Mouse (Mus musculus) heart, adult 2 months (tissue): ENCODE data around the gene Pacsin2. TPM values are rescaled to one million over a fixed set of nuclear protein-coding genes. Genes with fewer than 3 reads are reported as not detected.

Source experiments
- DNase-seq, 2 experiments: peaks; one replicate each; pipeline ENCODE4 v3.0.0; 2021
- H3K27ac ChIP-seq: fragments of 200-600 bp; 2 replicates; pipeline ENCODE4 v1.8.1; 2022
- H3K27me3 ChIP-seq: fragments of 200-500 bp; 2 replicates; pipeline ENCODE4 v1.6.1; 2012; ENCODE audit warnings: mild to moderate bottlenecking, low read length, inconsistent platforms, mixed read lengths; ENCODE audit not compliant: control insufficient read depth, insufficient read depth
- H3K36me3 ChIP-seq: fragments of 200-500 bp; 2 replicates; pipeline ENCODE4 v1.6.1; 2012; ENCODE audit warnings: low read length, inconsistent platforms; ENCODE audit not compliant: control insufficient read depth, insufficient read depth
- H3K4me1 ChIP-seq: fragments of 200-500 bp; 2 replicates; pipeline ENCODE4 v1.6.1; 2011; ENCODE audit warnings: low read length; ENCODE audit not compliant: control insufficient read depth, insufficient read depth
- H3K4me3 ChIP-seq: fragments of 200-600 bp; 2 replicates; pipeline ENCODE4 v1.8.1; 2022
- H3K79me2 ChIP-seq: fragments of 200-500 bp; replicated peaks from 2 replicates; pipeline ENCODE4 v1.6.1; 2012; ENCODE audit warnings: mild to moderate bottlenecking, inconsistent platforms, low read length, moderate library complexity, mixed read lengths; ENCODE audit not compliant: control insufficient read depth, insufficient read depth
- H3K9ac ChIP-seq: fragments of 200-500 bp; 2 replicates; pipeline ENCODE4 v1.6.1; 2012; ENCODE audit warnings: low read depth, mild to moderate bottlenecking, control low read depth, inconsistent platforms, low read length, mixed read lengths
- CTCF ChIP-seq: fragments of 200-600 bp; IDR thresholded peaks from 2 replicates; pipeline ENCODE4 v1.8.1; 2022; ENCODE audit warnings: antibody characterized with exemption, mild to moderate bottlenecking, moderate library complexity
- EP300 ChIP-seq: fragments of 200-500 bp; IDR thresholded peaks from 2 replicates; pipeline ENCODE4 v1.6.1; 2011; ENCODE audit warnings: low read depth, low read length, control low read depth; ENCODE audit not compliant: insufficient read depth
- POLR2A ChIP-seq: fragments of 200-500 bp; IDR thresholded peaks from 2 replicates; pipeline ENCODE4 v1.6.1; 2011; ENCODE audit warnings: mild to moderate bottlenecking, low read depth, low read length, control low read depth; ENCODE audit not compliant: insufficient read depth
- WGBS: fragments of 180-500 bp; shearing (Covaris S2); methylation state at CpG from one replicate; pipeline ENCODE4 v1.1.7; 2018; 5-methylcytosine and 5-hydroxymethylcytosine counted together
- intact Hi-C: fragments of 180-260 bp; cut with DNase I; formaldehyde crosslinking; loops from one replicate; pipeline ENCODE4 v1.15.1; 2025
- polyA plus RNA-seq: library from polyadenylated mRNA; depleted of rRNA; stranded (reverse); fragments of >200 nt; gene quantifications from 2 replicates; pipeline ENCODE4 v1.2.3, GENCODE M21; 2012
- total RNA-seq, 2 experiments: library from RNA; stranded (reverse); gene quantifications; 2 replicates each; pipeline ENCODE4 v1.2.3; 2021

Gene Pacsin2
- total and polyA plus RNA-seq, 3 experiments: 111 to 246 (median 200) TPM

- TF ChIP-seq EP300 (no peak), POLR2A (no peak), CTCF (no peak)
- no peak overlapping the region for H3K4me3 ChIP-seq
- H3K79me2 ChIP-seq: no peaks in the 10 kb centered on the region
- DNase-seq: no peak
- H3K9ac ChIP-seq: no peak overlapping the region
- no peaks in the 10 kb centered on the region; the same call in 1 of the 2 replicates for H3K4me1 ChIP-seq
- no peak overlapping the region for H3K27ac ChIP-seq
- intact Hi-C loops: no loop called here
- WGBS: 74% methylated on average over 7 of the region's 7 CpGs
- no peaks in the 10 kb centered on the region for H3K36me3 ChIP-seq
- H3K27me3 ChIP-seq: no peaks in the 10 kb centered on the region
These were observed 29.6 kb upstream of the Pacsin2 start for GRCm38 (mm10) chr15:83493856-83494571.

- DNase-seq: peak in 1 of 2 experiments; percentile 50
These were observed 27.5 kb upstream of the Pacsin2 start for GRCm38 (mm10) chr15:83491891-83492290.

GRCm38 (mm10) chr15:83489471-83489870, 25.1 kb upstream of the Pacsin2 start:
- peak overlapping the region; percentile 44 for H3K4me3 ChIP-seq
- H3K79me2 ChIP-seq: no peaks in the 10 kb centered on the region
- no peak for TF ChIP-seq CTCF
- peak; percentile 78; the same call in 1 of the 2 replicates for TF ChIP-seq EP300
- peak; percentile 48; the same call in 1 of the 2 replicates for TF ChIP-seq POLR2A
- peak overlapping the region; percentile 66 for H3K27ac ChIP-seq
- DNase-seq: peak; percentile 43 to 52
- no peaks in the 10 kb centered on the region for H3K36me3 ChIP-seq
- peaks cover 7% of the 10 kb centered on the region; the same call in 1 of the 2 replicates for H3K4me1 ChIP-seq
- 66% methylated on average over 20 of the region's 20 CpGs for WGBS
- H3K9ac ChIP-seq: no peak overlapping the region
- no peaks in the 10 kb centered on the region for H3K27me3 ChIP-seq
- intact Hi-C loops: no loop called here

More at GRCm38 (mm10) chr15:83491891-83492290, 27.5 kb upstream of the Pacsin2 start:
- H3K4me3 ChIP-seq: no peak overlapping the region
- intact Hi-C loops: no loop called here
- peaks cover 7% of the 10 kb centered on the region; the same call in 1 of the 2 replicates for H3K4me1 ChIP-seq
- no peaks in the 10 kb centered on the region for H3K79me2 ChIP-seq
- TF ChIP-seq CTCF (no peak), EP300 (no peak), POLR2A (no peak)
- H3K27me3 ChIP-seq: no peaks in the 10 kb centered on the region
- H3K27ac ChIP-seq: no peak overlapping the region
- H3K9ac ChIP-seq: no peak overlapping the region
- 36% methylated on average over 5 of the region's 5 CpGs for WGBS
- H3K36me3 ChIP-seq: no peaks in the 10 kb centered on the region

GRCm38 (mm10) chr15:83487477-83488115, 23.2 kb upstream of the Pacsin2 start:
- Histone ChIP-seq H3K79me2 (no peaks in the 10 kb centered on the region), H3K27me3 (no peaks in the 10 kb centered on the region), H3K36me3 (no peaks in the 10 kb centered on the region), H3K4me3 (peak overlapping the region; percentile 44; the same call in 1 of the 2 replicates), H3K9ac (peak overlapping the region; percentile 7; the same call in 1 of the 2 replicates), H3K27ac (peak overlapping the region; percentile 66), H3K4me1 (peaks cover 7% of the 10 kb centered on the region; the same call in 1 of the 2 replicates)
- WGBS: 38% methylated on average over 9 of the region's 9 CpGs
- no peak for TF ChIP-seq POLR2A
- TF ChIP-seq CTCF: peak; percentile 33
- peak; percentile 31; the same call in 1 of the 2 replicates for TF ChIP-seq EP300
- DNase-seq: peak in 1 of 2 experiments; percentile 51
- intact Hi-C loops: loop anchor here (2.0 kb wide), 1 partner anchor 15 kb away; no protein-coding TSS in a partner anchor

GRCm38 (mm10) chr15:83484311-83484710, 19.9 kb upstream of the Pacsin2 start:
- Histone ChIP-seq H3K79me2 (no peaks in the 10 kb centered on the region), H3K36me3 (no peaks in the 10 kb centered on the region), H3K9ac (no peak overlapping the region), H3K27me3 (no peaks in the 10 kb centered on the region), H3K4me3 (no peak overlapping the region), H3K4me1 (peaks cover 7% of the 10 kb centered on the region; the same call in 1 of the 2 replicates), H3K27ac (no peak overlapping the region)
- intact Hi-C loops: no loop called here
- TF ChIP-seq CTCF (no peak), POLR2A (no peak), EP300 (no peak)
- 93% methylated on average over 10 of the region's 10 CpGs for WGBS
- no peak for DNase-seq
